Mouse (Mus musculus) kidney, embryonic 16.5 days (tissue): ENCODE results near the gene Higd1b. TPM values are rescaled to one million over a fixed set of nuclear protein-coding genes. Genes with fewer than 3 reads are reported as not detected.
A peak's percentile ranks its signal among the peaks of the same experiment; 100 is the strongest.

Experiments
- ATAC-seq: fragments of 200-750 bp; cut with Nextera tagmentation; 2 replicates; pipeline ENCODE4 v1.8.0; 2017; ENCODE audit warnings: moderate TSS enrichment; ENCODE audit not compliant: low FRiP score, low TSS enrichment
- H3K27ac ChIP-seq: fragments of 300-500 bp; sonication (generic); 2 replicates; pipeline ENCODE4 v1.5.1; 2014; ENCODE audit warnings: low read length
- H3K27me3 ChIP-seq: fragments of 300-500 bp; sonication (generic); 2 replicates; pipeline ENCODE4 v1.6.1; 2014; ENCODE audit warnings: low read length, control low read depth, mixed read lengths; ENCODE audit not compliant: insufficient read depth
- H3K36me3 ChIP-seq: fragments of 300-500 bp; sonication (generic); 2 replicates; pipeline ENCODE4 v1.6.1; 2014; ENCODE audit warnings: low read length, control low read depth, mixed read lengths; ENCODE audit not compliant: insufficient read depth
- H3K4me1 ChIP-seq: fragments of 300-500 bp; sonication (generic); 2 replicates; pipeline ENCODE4 v1.6.1; 2014; ENCODE audit warnings: low read length, control low read depth, mixed read lengths; ENCODE audit not compliant: insufficient read depth
- H3K4me2 ChIP-seq: fragments of 300-500 bp; sonication (generic); replicated peaks from 2 replicates; pipeline ENCODE4 v1.6.1; 2014; ENCODE audit warnings: low read depth, low read length
- H3K4me3 ChIP-seq: fragments of 300-500 bp; sonication (generic); 2 replicates; pipeline ENCODE4 v1.5.1; 2014; ENCODE audit warnings: mild to moderate bottlenecking, low read length
- H3K9ac ChIP-seq: fragments of 300-500 bp; sonication (generic); replicated peaks from 2 replicates; pipeline ENCODE4 v1.6.1; 2014; ENCODE audit warnings: low read length
- H3K9me3 ChIP-seq: fragments of 300-500 bp; sonication (generic); 2 replicates; pipeline ENCODE4 v1.6.1; 2016; ENCODE audit warnings: low read length, control low read depth
- WGBS: fragments of 180-500 bp; shearing (Covaris S2); extraction: QIAGEN DNeasy Blood & Tissue Kit; methylation state at CpG from one replicate; pipeline ENCODE4 v1.1.7; 2014; 5-methylcytosine and 5-hydroxymethylcytosine counted together
- polyA plus RNA-seq: library from polyadenylated mRNA; unstranded; fragments of >200 nt; fragmentation: Nextera tagmentation; extraction: Ambion mirVana; gene quantifications from 2 replicates; pipeline ENCODE4 v1.2.1, GENCODE M21; 2015

Gene Higd1b
- polyA plus RNA-seq, 1 experiment from 2014 or later = 2.5 TPM

- Histone ChIP-seq H3K36me3 (no peaks in the 10 kb centered on the region), H3K4me2 (peak within 1 kb of the TSS; percentile 88), H3K4me3 (peak within 1 kb of the TSS; percentile 90), H3K9me3 (no peaks in the 10 kb centered on the region), H3K9ac (peak within 1 kb of the TSS; percentile 97), H3K27ac (peak within 1 kb of the TSS; percentile 99), H3K4me1 (peaks cover 25% of the 10 kb centered on the region), H3K27me3 (no peaks in the 10 kb centered on the region)
- WGBS = under 1% methylated on average over 69 of the region's 97 CpGs
- ATAC-seq = peak; percentile 83
Measured at GRCm38 (mm10) chr11:102819021-102819782, 16.4 kb upstream of the Higd1b start, which contains the start of gene Gjc1. Gene Gjc1 (minus strand): TSS chr11:102819700.

- Histone ChIP-seq H3K9me3 (no peaks in the 10 kb centered on the region), H3K4me2 (peak overlapping the region; percentile 88), H3K4me1 (peaks cover 25% of the 10 kb centered on the region), H3K4me3 (peak overlapping the region; percentile 90), H3K9ac (peak overlapping the region; percentile 97), H3K27ac (peak overlapping the region; percentile 99), H3K36me3 (no peaks in the 10 kb centered on the region), H3K27me3 (no peaks in the 10 kb centered on the region)
- 3% methylated on average over 14 of the region's 14 CpGs for WGBS
- 0 out of 2 replicates have a peak, but pooled peaks have one; percentile 65 for ATAC-seq
Measured at GRCm38 (mm10) chr11:102819783-102820385, 15.8 kb upstream of the Higd1b start.

- H3K4me1 ChIP-seq = peaks cover 25% of the 10 kb centered on the region
- no peaks in the 10 kb centered on the region for H3K27me3 ChIP-seq
- no peak overlapping the region for H3K9ac ChIP-seq
- ATAC-seq = no peak
- no peak overlapping the region for H3K27ac ChIP-seq
- H3K36me3 ChIP-seq = no peaks in the 10 kb centered on the region
- H3K4me3 ChIP-seq = no peak overlapping the region
- no peak overlapping the region for H3K4me2 ChIP-seq
- H3K9me3 ChIP-seq = no peaks in the 10 kb centered on the region
- 20% methylated on average over 3 of the region's 3 CpGs for WGBS
Measured at GRCm38 (mm10) chr11:102820432-102820831, 15.2 kb upstream of the Higd1b start.

- Histone ChIP-seq H3K27me3 (no peaks in the 10 kb centered on the region), H3K9me3 (no peaks in the 10 kb centered on the region), H3K27ac (no peak overlapping the region), H3K4me1 (peaks cover 19% of the 10 kb centered on the region), H3K4me3 (no peak overlapping the region), H3K4me2 (no peak overlapping the region), H3K9ac (no peak overlapping the region), H3K36me3 (no peaks in the 10 kb centered on the region)
- WGBS = 62% methylated on average over 6 of the region's 6 CpGs
- ATAC-seq = no peak
Measured at GRCm38 (mm10) chr11:102821231-102821630, 14.4 kb upstream of the Higd1b start.

GRCm38 (mm10) chr11:102826476-102826875, 9.2 kb upstream of the Higd1b start:
- Histone ChIP-seq H3K27ac (no peak overlapping the region), H3K4me2 (no peak overlapping the region), H3K4me1 (no peaks in the 10 kb centered on the region), H3K36me3 (no peaks in the 10 kb centered on the region), H3K9me3 (no peaks in the 10 kb centered on the region), H3K9ac (no peak overlapping the region), H3K4me3 (no peak overlapping the region), H3K27me3 (no peaks in the 10 kb centered on the region)
- no peak for ATAC-seq
- 74% methylated on average over 2 of the region's 2 CpGs for WGBS

GRCm38 (mm10) chr11:102827097-102827496, 8.6 kb upstream of the Higd1b start:
- no peak for ATAC-seq
- H3K9ac ChIP-seq = no peak overlapping the region
- 47% methylated on average over 4 of the region's 4 CpGs for WGBS

GRCm38 (mm10) chr11:102830276-102830675, 5.4 kb upstream of the Higd1b start:
- Histone ChIP-seq H3K36me3 (no peaks in the 10 kb centered on the region), H3K4me2 (no peak overlapping the region), H3K4me1 (peaks cover 7% of the 10 kb centered on the region), H3K9ac (no peak overlapping the region), H3K27me3 (no peaks in the 10 kb centered on the region), H3K27ac (no peak overlapping the region), H3K4me3 (no peak overlapping the region), H3K9me3 (no peaks in the 10 kb centered on the region)
- no peak for ATAC-seq
- 65% methylated on average over 4 of the region's 4 CpGs for WGBS

More at GRCm38 (mm10) chr11:102827097-102827496, 8.6 kb upstream of the Higd1b start:
- Histone ChIP-seq H3K9me3 (no peaks in the 10 kb centered on the region), H3K4me2 (no peak overlapping the region), H3K4me1 (no peaks in the 10 kb centered on the region), H3K4me3 (no peak overlapping the region), H3K36me3 (no peaks in the 10 kb centered on the region), H3K27me3 (no peaks in the 10 kb centered on the region), H3K27ac (no peak overlapping the region)

- no peak overlapping the region for H3K4me3 ChIP-seq
- H3K9me3 ChIP-seq = no peaks in the 10 kb centered on the region
- H3K4me2 ChIP-seq = no peak overlapping the region
- H3K9ac ChIP-seq = peak overlapping the region; percentile 13; the same call in 1 of the 2 replicates
- peaks cover 9% of the 10 kb centered on the region for H3K36me3 ChIP-seq
- peaks cover 7% of the 10 kb centered on the region for H3K4me1 ChIP-seq
- 0 out of 2 replicates have a peak overlapping the region, but pooled peaks have one; percentile 27 for H3K27ac ChIP-seq
- H3K27me3 ChIP-seq = no peaks in the 10 kb centered on the region
- 44% methylated on average over 18 of the region's 18 CpGs for WGBS
- ATAC-seq = peak; percentile 71; the same call in 1 of the 2 replicates
Measured at GRCm38 (mm10) chr11:102832700-102833297, 2.9 kb upstream of the Higd1b start.

GRCm38 (mm10) chr11:102834219-102834618, 1.4 kb upstream of the Higd1b start:
- Histone ChIP-seq H3K4me2 (no peak overlapping the region), H3K9me3 (no peaks in the 10 kb centered on the region), H3K9ac (no peak overlapping the region), H3K27me3 (no peaks in the 10 kb centered on the region), H3K4me3 (no peak overlapping the region), H3K4me1 (peaks cover 7% of the 10 kb centered on the region), H3K27ac (no peak overlapping the region), H3K36me3 (peaks cover 21% of the 10 kb centered on the region)
- 86% methylated on average over 10 of the region's 10 CpGs for WGBS
- no peak for ATAC-seq
